Mouse (Mus musculus): Measurements from ENCODE around the gene Mta2. TPM values are rescaled to one million over a fixed set of nuclear protein-coding genes. Genes with fewer than 3 reads are reported as not detected.

The Mta2 gene
- total RNA-seq, 2 experiments from 2014 or later: 23.5 to 27.2 TPM

DNA sequence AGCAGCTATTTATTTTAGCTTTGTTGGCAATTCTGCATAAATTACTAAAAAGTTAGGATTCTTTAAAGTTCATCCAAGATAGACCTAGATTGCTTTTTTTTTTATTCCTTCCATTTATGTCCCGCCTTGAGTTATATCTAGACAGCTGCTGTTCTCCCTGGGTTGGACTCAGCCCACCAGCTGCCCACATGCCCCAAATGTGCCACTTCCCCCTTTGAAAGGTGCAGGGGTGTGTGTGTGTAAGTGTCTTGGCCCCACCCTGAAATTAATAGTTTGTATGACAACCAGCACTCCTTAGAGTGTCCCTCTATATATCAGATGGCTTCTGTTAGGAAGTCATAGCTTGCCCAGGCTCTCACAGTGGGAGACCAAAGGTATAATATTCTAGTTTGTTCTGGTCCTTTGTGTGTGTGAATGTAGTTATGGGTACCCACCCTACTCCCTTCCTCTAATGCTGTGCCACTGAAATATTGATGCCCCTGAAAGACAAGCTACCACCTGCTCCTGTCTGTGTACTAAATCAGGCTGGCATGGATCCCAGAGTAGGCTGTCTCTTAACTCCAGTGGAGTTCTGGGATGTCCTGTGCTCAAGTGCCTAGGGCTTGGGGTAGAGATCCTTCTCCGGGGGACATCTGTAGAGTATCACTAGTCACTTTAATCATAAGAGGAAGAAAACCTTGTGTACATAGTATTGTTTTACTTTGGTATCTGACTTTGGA is 39.9 kb downstream of the Mta2 start:
- DNase-seq: peak; percentile 82
- Histone ChIP-seq H3K27ac (peak overlapping the region; percentile 100), H3K4me3 (peak overlapping the region; percentile 25; the same call in 1 of the 2 replicates)
- intact Hi-C loops (cut with DNase I): no loop called here
- no peak for TF ChIP-seq CTCF (IDR thresholded peaks at IDR 0.05)

DNA sequence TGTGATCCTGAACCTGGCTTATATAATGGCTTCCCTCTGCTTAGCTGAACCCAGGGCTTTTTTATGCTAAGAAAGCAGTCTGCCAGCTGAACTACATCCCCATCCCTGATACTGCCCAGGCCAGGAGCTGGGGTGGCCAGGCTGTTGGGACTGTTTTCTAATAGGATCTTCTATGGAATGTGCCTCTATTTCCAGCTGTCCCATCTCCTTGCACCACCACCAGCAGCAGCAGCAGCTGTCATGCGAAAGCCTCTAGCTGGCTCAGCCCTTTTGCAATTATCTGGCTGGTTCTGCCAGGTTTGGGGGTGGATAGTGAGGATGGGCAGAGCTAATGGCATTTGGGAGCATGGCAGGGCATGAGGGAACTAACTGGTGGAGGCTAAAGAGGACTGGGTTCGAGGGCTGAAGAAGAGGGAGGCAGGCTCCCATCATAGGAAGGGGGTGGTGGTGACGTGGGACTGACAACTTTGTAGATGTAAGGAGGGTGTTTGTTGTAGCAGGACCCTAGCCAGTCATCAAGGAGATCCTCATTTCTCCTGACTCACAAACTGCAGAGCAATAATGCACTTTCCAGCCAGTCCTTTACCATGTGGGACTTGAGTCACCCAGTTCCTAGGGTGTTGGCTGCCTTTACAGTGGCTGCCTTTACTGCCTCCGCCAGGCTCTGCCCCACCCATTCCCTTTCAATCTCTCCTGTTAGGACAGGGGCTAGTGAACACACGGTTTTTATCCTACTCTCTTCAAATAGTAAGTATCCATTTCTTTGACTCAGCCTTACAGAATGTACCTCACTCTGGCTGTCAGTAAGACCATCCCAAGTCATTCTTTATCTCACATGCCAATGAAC is 40.9 kb downstream of the Mta2 start:
- Histone ChIP-seq H3K4me3 (peak overlapping the region; percentile 25), H3K27ac (peak overlapping the region; percentile 100)
- TF ChIP-seq CTCF (IDR thresholded peaks at IDR 0.05): no peak
- intact Hi-C loops (cut with DNase I): no loop called here
- peak; percentile 74 for DNase-seq

DNA sequence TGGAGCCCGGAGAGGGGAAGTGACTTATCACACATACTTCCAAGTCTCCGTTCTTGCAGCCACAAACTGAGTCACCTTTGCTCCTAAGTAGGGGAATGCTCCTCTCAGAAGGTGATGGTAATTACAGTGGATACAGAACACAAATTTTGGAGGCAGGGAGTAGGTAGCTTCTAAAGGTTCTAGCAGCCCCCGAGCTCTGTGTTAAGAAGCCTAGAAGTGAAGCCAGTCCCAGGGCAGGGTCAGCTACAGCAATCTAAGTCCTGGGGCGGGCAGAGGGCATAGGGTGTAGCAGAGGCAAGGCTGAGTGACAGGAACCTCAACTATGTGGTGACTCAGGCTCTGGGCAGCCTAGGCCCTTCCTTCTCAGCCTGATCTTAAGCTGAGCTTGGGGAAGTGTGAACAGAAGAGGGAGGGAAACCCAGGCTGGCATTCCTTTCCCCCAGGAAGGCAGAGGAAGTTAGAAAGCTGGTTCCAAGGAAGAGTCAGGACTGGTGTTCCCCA is 41.5 kb downstream of the Mta2 start:
- Histone ChIP-seq H3K4me3 (peak overlapping the region; percentile 13), H3K27ac (peak overlapping the region; percentile 100)
- intact Hi-C loops (cut with DNase I): no loop called here
- peak; percentile 70 for DNase-seq
- no peak for TF ChIP-seq CTCF (IDR thresholded peaks at IDR 0.05)

GRCm38 (mm10) chr19:8984255-8984868 is 42.7 kb downstream of the Mta2 start:
- Histone ChIP-seq H3K27ac (peak overlapping the region; percentile 100), H3K4me3 (peak overlapping the region; percentile 2; the same call in 1 of the 2 replicates)
- no peak for TF ChIP-seq CTCF (IDR thresholded peaks at IDR 0.05)
- intact Hi-C loops (cut with DNase I): no loop called here
- DNase-seq: peak; percentile 76

DNA sequence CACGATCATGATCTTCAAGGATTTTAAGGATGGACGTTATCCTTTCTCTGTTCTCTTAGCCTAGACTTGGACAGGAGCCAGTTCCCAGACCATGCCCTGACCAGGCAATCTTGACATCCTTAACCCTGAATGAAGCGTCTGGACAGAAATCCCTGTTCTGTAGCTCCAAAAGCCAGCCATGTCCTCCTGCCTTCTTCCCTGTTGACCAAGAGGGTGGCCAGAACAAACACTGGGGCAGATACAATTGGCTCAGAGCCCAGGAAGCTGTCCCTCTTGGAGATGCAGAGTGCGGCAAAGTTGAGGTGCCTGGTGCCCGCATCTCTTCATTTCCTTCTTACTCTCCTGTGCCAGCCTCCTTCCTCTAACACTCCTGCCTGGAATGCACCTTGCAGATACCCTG is 44.2 kb downstream of the Mta2 start:
- no peak for TF ChIP-seq CTCF (IDR thresholded peaks at IDR 0.05)
- intact Hi-C loops (cut with DNase I): no loop called here
- peak overlapping the region; percentile 100 for H3K27ac ChIP-seq
- no peak for DNase-seq
- H3K4me3 ChIP-seq: no peak overlapping the region

- no peak for TF ChIP-seq CTCF (IDR thresholded peaks at IDR 0.05)
- Histone ChIP-seq H3K27ac (peak overlapping the region; percentile 100), H3K4me3 (peak overlapping the region; percentile 99)
- intact Hi-C loops (cut with DNase I): no loop called here
- DNase-seq: peak; percentile 87
Observed at GRCm38 (mm10) chr19:8987816-8988215, 46.1 kb downstream of the Mta2 start.

DNA sequence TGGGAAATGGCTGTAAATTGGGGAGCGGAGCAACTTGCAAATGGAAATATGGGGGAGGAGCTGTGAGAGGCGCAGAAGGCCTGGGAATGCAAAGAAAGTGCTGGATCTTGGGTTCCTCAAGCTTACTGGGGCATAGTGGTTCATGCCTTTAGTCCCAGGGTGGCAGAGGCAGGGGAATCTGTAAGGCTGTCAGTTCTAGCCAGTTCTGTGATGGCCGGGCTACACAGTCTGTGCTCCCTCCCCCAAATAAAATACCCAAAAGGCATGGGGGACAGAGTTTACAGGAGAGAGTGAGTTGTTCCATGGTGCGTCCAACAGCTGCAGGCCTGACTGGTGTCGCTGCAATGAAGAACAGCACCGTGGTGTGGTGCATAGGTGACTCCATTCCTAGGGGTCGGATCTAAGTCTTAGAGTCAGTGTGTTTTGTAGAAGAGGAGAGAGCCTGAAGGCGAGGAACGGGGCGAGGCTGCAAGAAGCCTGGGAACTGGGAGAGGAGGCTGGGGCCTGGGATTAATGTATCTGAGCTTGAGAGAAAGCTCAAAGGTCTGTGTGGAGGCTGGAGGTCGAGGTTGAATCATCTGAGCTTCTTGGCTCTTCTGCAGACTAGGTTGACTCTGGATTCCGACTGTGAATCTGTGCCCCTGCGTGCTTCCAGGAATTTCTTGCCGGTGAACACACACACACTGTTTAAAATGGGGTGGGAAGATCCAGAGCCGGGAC is 46.8 kb downstream of the Mta2 start:
- DNase-seq: no peak
- peak overlapping the region; percentile 99 for H3K4me3 ChIP-seq
- intact Hi-C loops (cut with DNase I): no loop called here
- H3K27ac ChIP-seq: peak overlapping the region; percentile 100
- TF ChIP-seq CTCF (IDR thresholded peaks at IDR 0.05): no peak

DNA sequence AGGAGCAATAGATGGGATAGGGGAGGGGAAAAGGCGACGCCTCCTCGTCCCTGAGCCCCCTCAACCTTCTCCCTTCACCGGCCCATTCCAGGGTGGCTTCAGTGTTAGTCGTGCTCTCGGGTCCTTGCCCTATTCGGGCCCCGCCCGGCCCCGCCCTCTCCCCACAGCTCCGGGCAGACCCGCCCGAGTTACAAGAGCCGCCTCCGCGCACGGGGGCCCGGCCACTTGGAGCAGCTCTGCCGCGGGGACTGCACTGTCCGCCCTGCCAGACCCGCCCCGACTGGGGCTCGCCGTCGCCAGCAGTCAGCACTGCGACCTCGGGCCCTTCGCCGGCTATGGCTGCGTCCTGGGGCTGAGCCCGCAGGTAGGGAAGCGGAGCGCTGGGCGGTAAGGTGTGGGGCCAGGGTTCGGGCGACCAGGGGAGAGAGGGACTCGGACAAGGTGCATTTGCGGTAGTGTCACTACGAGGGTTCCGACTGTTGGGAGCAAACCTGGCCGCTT is 47.4 kb downstream of the Mta2 start, which contains the start of gene Ahnak:
Gene Ahnak (plus strand): TSS at position 219 of the 501 bp plus-strand sequence.
- peak; percentile 96 for DNase-seq
- Histone ChIP-seq H3K4me3 (peak within 1 kb of the TSS; percentile 99), H3K27ac (peak within 1 kb of the TSS; percentile 100)
- intact Hi-C loops (cut with DNase I): no loop called here
- no peak for TF ChIP-seq CTCF (IDR thresholded peaks at IDR 0.05)

DNA sequence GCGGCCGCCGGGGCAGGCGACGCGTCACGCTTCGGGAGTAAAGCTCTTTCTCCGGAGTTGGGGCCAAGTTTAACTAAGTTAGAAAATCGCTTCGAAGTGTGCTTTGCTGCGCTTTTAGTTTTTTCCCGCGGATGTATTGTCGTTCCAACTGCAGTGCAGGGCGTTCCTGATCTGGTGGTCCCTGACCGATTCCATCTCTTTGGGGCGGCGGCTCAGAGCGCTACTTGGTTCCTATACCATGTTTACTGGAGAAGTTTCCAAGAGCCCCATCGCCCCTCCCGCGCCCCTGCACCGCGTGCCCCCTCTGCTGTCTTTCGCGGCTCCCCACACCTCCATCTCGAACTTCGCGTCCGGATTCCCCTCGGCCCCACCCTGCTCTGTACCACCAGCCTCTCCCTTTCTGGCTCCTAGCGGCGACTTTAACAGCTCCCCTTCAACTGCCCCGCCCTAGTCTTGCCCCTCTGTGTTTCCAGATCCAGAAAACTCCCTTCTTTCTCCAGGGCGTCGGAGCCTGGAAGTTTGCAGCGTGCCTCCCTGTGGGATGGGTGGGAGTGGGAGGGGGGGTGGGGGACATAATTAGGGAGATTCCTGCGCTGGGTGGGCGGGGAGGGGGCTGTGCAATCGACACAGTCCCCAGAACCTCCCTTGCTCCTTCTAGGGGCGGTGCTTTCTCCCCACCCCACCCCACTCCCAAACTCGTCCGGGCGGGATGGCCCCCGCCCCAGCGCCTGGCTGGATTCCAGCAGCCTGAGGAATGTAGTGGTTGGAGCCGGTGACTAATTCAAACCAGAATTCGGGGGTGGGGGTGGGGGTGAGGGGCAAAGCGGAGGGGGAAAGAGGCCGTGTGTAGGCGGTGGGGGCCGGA is 48.1 kb downstream of the Mta2 start:
- peak; percentile 95 for DNase-seq
- peak overlapping the region; percentile 99 for H3K4me3 ChIP-seq
- H3K27ac ChIP-seq: peak overlapping the region; percentile 100
- TF ChIP-seq CTCF (IDR thresholded peaks at IDR 0.05): peak; percentile 40
- intact Hi-C loops (cut with DNase I): loop anchor here (5.0 kb wide), 1 partner anchor 38 kb away; no protein-coding TSS in a partner anchor

DNA sequence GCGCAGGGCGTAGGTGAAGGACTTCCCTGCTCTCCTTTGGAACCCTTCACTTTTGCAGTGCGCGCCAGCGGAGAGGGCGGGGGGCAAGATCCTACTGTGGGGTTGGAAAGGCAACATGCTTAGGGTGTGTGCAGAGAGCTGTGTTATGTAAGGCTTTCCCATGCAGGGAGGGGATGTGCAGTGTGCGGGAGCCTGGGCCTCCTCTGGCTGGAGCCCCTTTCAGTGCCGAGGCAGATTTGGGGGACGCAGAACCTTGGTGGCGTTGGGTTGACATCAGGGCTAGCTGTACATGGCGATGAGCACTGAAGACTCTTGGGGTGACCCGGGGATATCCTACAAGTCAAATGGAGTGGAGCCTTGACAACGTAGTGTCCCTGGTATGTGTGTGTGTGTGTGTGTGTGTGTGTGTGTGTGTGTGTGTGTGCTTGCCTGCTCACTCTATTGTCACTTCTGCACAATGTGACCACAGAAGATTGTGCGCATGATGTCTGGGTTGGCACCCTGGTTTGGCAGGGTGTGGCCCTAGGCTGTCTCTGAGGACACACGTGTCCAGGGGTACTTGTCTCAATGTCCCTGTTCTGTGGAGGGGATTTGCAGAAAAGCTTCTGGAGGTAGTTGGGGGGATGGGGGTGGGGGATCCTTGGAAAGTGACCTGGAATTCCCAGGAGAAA is 48.9 kb downstream of the Mta2 start:
- H3K27ac ChIP-seq: peak overlapping the region; percentile 100
- H3K4me3 ChIP-seq: peak overlapping the region; percentile 99
- intact Hi-C loops (cut with DNase I): loop anchor here (5.0 kb wide), 1 partner anchor 37 kb away; no protein-coding TSS in a partner anchor
- peak; percentile 49 for DNase-seq
- TF ChIP-seq CTCF (IDR thresholded peaks at IDR 0.05): no peak
